Mouse (Mus musculus): ENCODE measurements around the gene Csrnp3.

DNA sequence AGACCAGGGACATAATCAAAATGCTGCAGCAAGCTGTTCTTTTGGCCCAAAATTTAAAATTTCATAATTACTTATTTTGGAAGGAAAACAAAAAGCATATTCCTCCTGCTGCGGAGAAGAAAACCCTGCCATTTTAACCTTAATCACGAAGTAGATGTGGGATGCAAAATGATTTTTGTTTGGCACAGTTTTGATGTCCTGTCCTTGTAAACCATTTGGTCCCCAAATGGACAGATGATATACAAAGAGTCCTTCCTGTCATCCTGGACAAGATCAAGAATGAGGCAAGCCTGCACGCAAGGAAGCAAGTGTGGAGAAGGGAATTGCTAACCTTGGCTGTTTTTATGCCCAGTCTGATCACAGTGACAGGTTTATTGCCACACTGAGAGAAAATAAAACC lies 46.0 kb downstream of the Csrnp3 start:
- TF ChIP-seq EP300 (IDR thresholded peaks at IDR 0.05; ENCODE audit: low read depth in 1 of 2, low read length in 2 of 2) (no peak), CTCF (IDR thresholded peaks at IDR 0.05 in 2 of 3, conservative IDR thresholded peaks at IDR 0.05 in 1 of 3; ENCODE audit: control insufficient read depth in 1 of 3, insufficient read depth in 1 of 3, low read depth in 2 of 3, low read length in 3 of 3, poor library complexity in 1 of 3, severe bottlenecking in 1 of 3) (no peak), CHD2 (IDR thresholded peaks at IDR 0.05; ENCODE audit: low read length) (no peak)
